Mouse (Mus musculus): ENCODE data around the gene Sgo1.
"Not testable (repeated sequence)": the region's sequence is repeated elsewhere in the genome, so short reads cannot be mapped to it uniquely, and the experiment has no call there.

GRCm38 (mm10) chr17:53657391-53657790 lies 31.7 kb downstream of the Sgo1 start:
- TF ChIP-seq GATA1, TAL1 (IDR thresholded peaks at IDR 0.05; ENCODE audit: low read length): not testable (repeated sequence)

Data from erythroblast, embryonic 14.5 days (primary cell).